Mouse (Mus musculus) gastrocnemius, adult 2 months (tissue): ENCODE measurements around the gene Ube2o. TPM values are rescaled to one million over a fixed set of nuclear protein-coding genes. Genes with fewer than 3 reads are reported as not detected.
A peak's percentile ranks its signal among the peaks of the same experiment; 100 is the strongest.

ENCODE experiments used
- DNase-seq: peaks from one replicate; pipeline ENCODE4 v3.0.0; 2022
- H3K27ac ChIP-seq: fragments of 200-600 bp; 2 replicates; pipeline ENCODE4 v1.8.1; 2022; ENCODE audit warnings: mild to moderate bottlenecking
- H3K4me3 ChIP-seq: fragments of 200-600 bp; 2 replicates; pipeline ENCODE4 v1.8.1; 2022; ENCODE audit warnings: mild to moderate bottlenecking, moderate library complexity
- CTCF ChIP-seq: fragments of 200-600 bp; IDR thresholded peaks from 2 replicates; pipeline ENCODE4 v1.8.1; 2022; ENCODE audit warnings: antibody characterized with exemption, mild to moderate bottlenecking, moderate library complexity
- intact Hi-C: fragments of 180-260 bp; cut with DNase I; formaldehyde crosslinking; loops from one replicate; pipeline ENCODE4 v1.15.1; 2025
- total RNA-seq, 2 experiments: library from RNA; stranded (reverse); gene quantifications; 2 replicates each; pipeline ENCODE4 v1.2.3; 2021

The Ube2o gene
- total RNA-seq, 2 experiments from 2014 or later = 19.4 to 22.9 TPM

- no peak for DNase-seq
- H3K27ac ChIP-seq = no peak overlapping the region
- TF ChIP-seq CTCF = no peak
- H3K4me3 ChIP-seq = no peak overlapping the region
- intact Hi-C loops = no loop called here
Measured at GRCm38 (mm10) chr11:116570821-116571220, 10.4 kb downstream of the Ube2o start.

GRCm38 (mm10) chr11:116567531-116567930, 13.7 kb downstream of the Ube2o start:
- peak overlapping the region; percentile 71 for H3K27ac ChIP-seq
- no peak for TF ChIP-seq CTCF
- intact Hi-C loops = no loop called here
- DNase-seq = peak; percentile 69
- peak overlapping the region; percentile 6; the same call in 1 of the 2 replicates for H3K4me3 ChIP-seq

GRCm38 (mm10) chr11:116565283-116566041, 15.8 kb downstream of the Ube2o start:
- DNase-seq = no peak
- TF ChIP-seq CTCF = no peak
- H3K27ac ChIP-seq = peak overlapping the region; percentile 31
- intact Hi-C loops = no loop called here
- H3K4me3 ChIP-seq = no peak overlapping the region

- Histone ChIP-seq H3K4me3 (peak overlapping the region; percentile 9; the same call in 1 of the 2 replicates), H3K27ac (peak overlapping the region; percentile 66)
- no peak for TF ChIP-seq CTCF
- peak; percentile 50 for DNase-seq
- intact Hi-C loops = no loop called here
Measured at GRCm38 (mm10) chr11:116556308-116556707, 24.9 kb downstream of the Ube2o start.

GRCm38 (mm10) chr11:116555572-116555971, 25.7 kb downstream of the Ube2o start:
- no peak for TF ChIP-seq CTCF
- H3K4me3 ChIP-seq = no peak overlapping the region
- DNase-seq = no peak
- intact Hi-C loops = no loop called here
- peak overlapping the region; percentile 66 for H3K27ac ChIP-seq

GRCm38 (mm10) chr11:116554171-116554878, 26.9 kb downstream of the Ube2o start:
- intact Hi-C loops = loop anchor here (1.0 kb wide), 1 partner anchor 75 kb away; no protein-coding TSS in a partner anchor
- TF ChIP-seq CTCF = peak; percentile 87
- Histone ChIP-seq H3K27ac (no peak overlapping the region), H3K4me3 (no peak overlapping the region)
- DNase-seq = peak; percentile 50

GRCm38 (mm10) chr11:116552194-116552593, 29.1 kb downstream of the Ube2o start:
- intact Hi-C loops = no loop called here
- TF ChIP-seq CTCF = no peak

GRCm38 (mm10) chr11:116550748-116551147, 30.5 kb downstream of the Ube2o start:
- intact Hi-C loops = no loop called here
- H3K27ac ChIP-seq = peak overlapping the region; percentile 46
- DNase-seq = no peak
- no peak for TF ChIP-seq CTCF
- no peak overlapping the region for H3K4me3 ChIP-seq

More at GRCm38 (mm10) chr11:116552194-116552593, 29.1 kb downstream of the Ube2o start:
- no peak for DNase-seq
- H3K4me3 ChIP-seq = no peak overlapping the region
- no peak overlapping the region for H3K27ac ChIP-seq

- intact Hi-C loops = no loop called here
- H3K27ac ChIP-seq = no peak overlapping the region
- no peak overlapping the region for H3K4me3 ChIP-seq
- TF ChIP-seq CTCF = no peak
- no peak for DNase-seq
Measured at GRCm38 (mm10) chr11:116549273-116550038, 31.8 kb downstream of the Ube2o start.

GRCm38 (mm10) chr11:116548780-116549179, 32.5 kb downstream of the Ube2o start:
- DNase-seq = no peak
- H3K27ac ChIP-seq = no peak overlapping the region
- intact Hi-C loops = no loop called here
- H3K4me3 ChIP-seq = no peak overlapping the region
- TF ChIP-seq CTCF = no peak

GRCm38 (mm10) chr11:116547296-116548060, 33.8 kb downstream of the Ube2o start:
- no peak for TF ChIP-seq CTCF
- intact Hi-C loops = no loop called here
- Histone ChIP-seq H3K27ac (no peak overlapping the region), H3K4me3 (no peak overlapping the region)
- no peak for DNase-seq

- H3K4me3 ChIP-seq = no peak overlapping the region
- intact Hi-C loops = no loop called here
- DNase-seq = peak; percentile 46
- TF ChIP-seq CTCF = peak; percentile 73
- H3K27ac ChIP-seq = no peak overlapping the region
Measured at GRCm38 (mm10) chr11:116543110-116543509, 38.1 kb downstream of the Ube2o start.
